Mouse (Mus musculus) frontal cortex, postnatal 36 days (tissue): ENCODE results near the gene Lhfp.

Experiments used
- DNase-seq, 2 experiments: peaks; one replicate each; pipeline ENCODE4 v3.0.0; 2022; ENCODE audit warnings: low spot score in 2 of 2

Gene Lhfp

GRCm38 (mm10) chr3:53041411-53042239, at the start of gene Lhfp:
Gene Lhfp, plus strand, starts transcription at chr3:53041528.
- peak; percentile 71 to 73 for DNase-seq

- DNase-seq, result no peak
Measured at GRCm38 (mm10) chr3:52993296-52993695, 48.0 kb upstream of the Lhfp start.

GRCm38 (mm10) chr3:52994666-52995065, 46.7 kb upstream of the Lhfp start:
- no peak for DNase-seq

GRCm38 (mm10) chr3:52996635-52997034, 44.7 kb upstream of the Lhfp start:
- no peak for DNase-seq

DNA sequence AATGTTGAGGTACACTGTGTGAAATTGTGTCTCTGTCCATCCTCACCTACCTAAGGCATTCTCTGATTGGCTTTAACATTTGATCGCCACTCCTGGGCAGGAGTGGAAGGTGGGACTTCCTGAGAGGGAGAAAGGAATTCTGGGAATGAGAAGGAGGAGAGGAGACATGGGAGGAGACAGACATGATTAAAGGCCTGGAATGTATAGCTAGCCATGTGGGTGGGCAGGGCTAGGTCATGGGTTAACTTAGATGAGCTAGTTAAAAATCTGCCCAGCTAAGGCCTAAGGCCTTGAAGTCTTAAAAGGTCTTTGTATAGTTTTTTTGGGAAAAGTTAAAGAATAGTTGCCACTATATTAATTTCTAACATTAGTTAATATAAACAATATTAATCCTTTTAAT, 43.9 kb upstream of the Lhfp start:
- no peak for DNase-seq

- no peak for DNase-seq
Measured at GRCm38 (mm10) chr3:52999016-52999744, 42.1 kb upstream of the Lhfp start.

- no peak for DNase-seq
Measured at GRCm38 (mm10) chr3:52999996-53000395, 41.3 kb upstream of the Lhfp start.

GRCm38 (mm10) chr3:53002076-53002475, 39.3 kb upstream of the Lhfp start:
- no peak for DNase-seq

DNA sequence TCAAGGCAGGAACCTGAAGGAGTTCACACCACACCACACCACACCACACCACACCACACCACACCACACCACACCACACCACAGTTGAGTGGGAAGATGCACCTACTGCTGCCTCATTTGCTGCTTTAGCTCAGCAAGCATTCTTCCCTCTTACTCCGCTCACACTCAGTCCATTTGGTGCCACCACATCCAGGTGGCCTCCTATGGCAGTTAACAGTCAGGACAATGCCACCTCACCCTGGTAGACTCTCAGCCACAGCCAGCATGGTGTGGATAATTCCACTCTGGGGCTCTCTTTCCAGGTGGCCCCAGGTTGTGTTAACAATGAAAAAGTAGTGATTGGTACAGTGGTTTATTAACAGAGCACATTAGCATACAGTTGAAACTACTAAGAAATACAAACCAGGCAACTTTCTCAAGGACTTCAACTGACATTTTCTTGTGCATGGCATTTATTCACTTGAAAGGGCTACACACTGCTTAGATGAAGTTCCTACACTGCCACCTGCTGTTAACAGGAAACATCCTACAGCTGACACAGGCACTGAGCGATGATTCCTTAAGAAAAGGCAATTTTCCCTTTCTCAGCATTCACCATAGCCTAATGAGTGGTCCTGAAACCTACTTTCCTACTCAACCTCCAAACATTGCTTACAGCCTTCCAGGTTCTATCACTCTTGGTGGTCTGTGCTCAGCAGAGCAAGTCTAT, 36.8 kb upstream of the Lhfp start:
- DNase-seq, result peak in 1 of 2 experiments; percentile 49

DNA sequence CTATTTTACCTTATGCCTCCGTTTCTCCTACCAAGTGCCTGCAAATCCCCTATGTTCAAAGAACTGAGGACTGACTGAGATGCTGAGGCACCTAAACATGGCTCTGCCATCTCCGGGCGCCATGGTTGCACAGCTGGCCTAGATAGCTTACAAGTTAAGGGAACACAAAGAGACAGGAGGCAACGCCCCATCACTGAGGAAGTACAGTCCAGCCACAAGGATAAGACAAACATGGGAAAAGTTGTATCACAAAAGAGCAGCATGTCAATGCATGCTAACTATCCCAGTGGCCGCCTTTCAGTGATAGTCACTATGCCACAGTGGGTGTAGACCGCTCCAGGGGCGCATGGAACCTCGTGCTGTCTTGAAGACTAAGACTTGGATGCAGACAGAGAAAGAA, 33.9 kb upstream of the Lhfp start:
- DNase-seq, result no peak

DNA sequence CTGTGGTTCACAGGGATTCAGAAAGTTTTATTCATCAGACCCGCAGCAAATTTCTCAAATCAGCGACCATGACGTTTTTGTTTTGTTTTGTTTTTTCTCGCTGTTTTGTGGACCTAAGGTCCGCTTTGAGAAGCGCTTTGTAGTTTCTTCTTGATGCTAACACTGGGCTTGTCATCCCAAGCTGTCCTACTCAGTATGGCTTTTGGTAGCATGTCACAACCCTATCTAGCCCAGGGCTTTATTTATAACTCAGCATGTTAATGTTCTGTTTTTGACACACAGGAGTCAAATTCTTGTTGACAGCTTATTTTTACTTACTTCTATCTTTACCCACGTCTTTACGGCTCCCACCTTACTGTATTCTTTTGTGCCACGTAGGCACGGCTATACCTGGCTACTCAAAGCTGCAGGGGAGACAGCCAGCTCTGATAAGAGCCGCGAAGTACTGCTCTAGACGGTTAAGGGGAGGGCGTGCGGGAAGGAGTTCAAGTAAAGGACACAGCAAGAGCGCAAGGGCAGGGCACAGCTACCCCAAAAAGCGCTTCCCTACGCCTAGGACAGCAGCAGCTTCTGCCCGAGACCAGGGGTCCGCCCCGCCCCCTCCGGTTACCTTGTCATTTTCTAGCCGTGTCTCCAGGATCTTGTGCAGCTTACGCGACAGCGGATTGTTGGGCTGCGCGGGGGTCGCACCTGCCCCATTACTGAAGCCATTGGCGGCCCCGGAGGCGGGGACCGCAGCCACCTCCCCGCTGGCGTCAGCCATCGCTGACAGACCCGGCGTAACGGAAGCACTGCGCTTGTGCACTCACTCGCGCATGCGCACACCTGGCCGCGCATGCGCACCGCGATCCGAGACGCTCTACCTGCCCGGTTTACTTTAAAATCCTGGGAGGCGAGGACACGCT, 24.6 kb upstream of the Lhfp start, which contains the start of gene Cog6:
Cog6 (minus strand) TSS at position 802 of the 905 bp plus-strand sequence.
- DNase-seq, result peak; percentile 77 to 78

DNA sequence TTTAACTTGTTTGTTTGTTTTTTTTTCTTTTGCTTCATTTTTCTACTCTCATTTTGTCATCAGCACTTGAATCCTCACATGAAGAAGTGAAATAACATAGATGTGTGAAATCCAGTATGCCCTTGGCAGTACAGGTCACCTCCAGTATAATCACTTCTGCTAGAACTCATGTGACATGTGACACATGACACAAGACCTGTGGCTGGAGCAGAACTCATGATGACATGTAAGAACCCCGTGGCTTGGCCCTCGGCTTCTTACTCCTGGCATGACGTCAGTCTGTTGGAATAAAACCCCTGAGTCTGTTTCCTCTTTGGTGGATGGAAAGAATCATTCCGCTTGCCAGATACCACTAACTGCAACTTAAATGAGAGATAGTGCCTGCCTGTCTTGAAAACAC, 14.0 kb upstream of the Lhfp start:
- no peak for DNase-seq

- peak; percentile 70 to 77 for DNase-seq
Measured at GRCm38 (mm10) chr3:53029046-53029445, 12.3 kb upstream of the Lhfp start.

DNA sequence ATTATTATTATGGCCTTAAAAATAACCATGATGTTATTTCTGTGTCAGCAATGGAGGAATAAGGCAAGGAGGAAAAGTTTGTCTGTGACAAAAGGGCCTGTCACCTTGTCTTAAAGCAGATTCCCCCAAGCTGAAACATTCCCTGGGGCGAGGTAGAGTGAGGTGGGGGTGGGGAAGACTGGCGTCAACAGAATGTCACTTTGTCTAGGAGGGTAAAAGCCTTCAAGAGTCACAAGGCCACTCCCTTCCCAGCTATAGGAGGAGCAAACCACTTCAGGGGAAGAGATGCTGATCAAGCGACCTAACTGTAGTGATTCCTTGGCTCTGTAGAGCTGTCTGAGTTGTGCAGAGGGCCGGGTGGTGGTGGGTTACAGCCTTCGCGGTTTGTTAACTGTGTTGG, 9.7 kb upstream of the Lhfp start:
- DNase-seq, result no peak

- DNase-seq, result no peak
Measured at GRCm38 (mm10) chr3:53032432-53032831, 8.9 kb upstream of the Lhfp start.

- no peak for DNase-seq
Measured at GRCm38 (mm10) chr3:53033448-53033847, 7.9 kb upstream of the Lhfp start.

DNA sequence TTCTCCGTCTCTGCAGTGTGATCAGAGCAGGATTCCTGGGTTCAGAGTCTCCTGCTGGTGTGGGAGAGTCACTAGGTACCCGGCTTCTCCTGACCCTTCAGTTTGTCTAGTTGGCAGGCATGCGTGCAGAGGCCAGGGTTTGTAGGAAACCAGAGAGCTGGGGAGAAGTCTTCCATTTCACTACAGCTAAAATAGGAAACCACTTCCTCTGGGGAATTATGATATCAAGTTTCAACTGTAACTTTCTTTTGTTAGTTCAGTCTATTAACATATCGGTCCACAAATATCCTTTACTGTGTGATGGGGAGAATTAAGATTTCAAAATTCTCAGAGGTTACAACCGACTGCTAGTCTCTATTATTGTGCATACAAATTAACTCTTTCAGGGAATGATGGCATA, 5.3 kb upstream of the Lhfp start:
- no peak for DNase-seq

DNA sequence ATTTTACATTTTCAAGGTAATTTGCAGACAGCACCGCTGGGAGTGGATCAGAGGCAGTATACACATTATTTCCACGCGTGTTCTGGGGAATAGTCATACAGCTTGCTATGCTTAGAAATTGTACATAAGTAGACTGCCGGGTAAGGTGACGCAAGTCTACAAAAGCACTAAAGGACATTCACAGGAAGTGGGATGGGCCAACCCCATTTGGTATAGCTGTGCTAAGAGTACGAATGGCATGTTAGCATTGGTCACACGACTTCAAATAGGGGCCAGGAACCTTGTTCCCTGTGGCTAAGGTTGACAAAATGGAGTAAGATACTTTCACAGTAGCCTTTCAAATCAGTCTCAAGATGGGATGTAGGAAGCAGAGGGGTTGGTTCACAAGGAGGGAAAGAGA, 4.4 kb upstream of the Lhfp start:
- DNase-seq, result no peak

DNA sequence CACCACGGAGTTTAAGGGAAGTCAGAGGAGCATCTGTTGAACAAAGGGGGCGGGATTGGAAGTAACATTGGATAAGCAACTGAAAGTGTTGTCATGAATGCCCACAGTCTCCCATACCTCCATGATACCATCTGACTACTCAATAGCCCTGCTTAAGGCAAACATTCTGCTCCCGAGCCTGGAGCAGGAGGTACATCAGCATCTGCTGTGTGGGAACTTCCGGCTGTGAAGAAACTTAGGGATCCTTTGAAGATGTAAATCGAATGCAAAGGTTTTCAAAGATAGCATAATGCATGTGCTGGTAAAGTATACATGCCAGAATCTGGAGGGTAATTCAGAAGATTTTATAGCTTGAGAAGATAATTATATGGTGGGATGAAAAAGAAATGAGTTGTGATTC, 2.4 kb upstream of the Lhfp start:
- DNase-seq, result peak in 1 of 2 experiments; percentile 48

- no peak for DNase-seq
Measured at GRCm38 (mm10) chr3:53039746-53040145, 1.6 kb upstream of the Lhfp start.
